ENCODE assay signal across 19 mouse cellular contexts in the genomic region with DNA sequence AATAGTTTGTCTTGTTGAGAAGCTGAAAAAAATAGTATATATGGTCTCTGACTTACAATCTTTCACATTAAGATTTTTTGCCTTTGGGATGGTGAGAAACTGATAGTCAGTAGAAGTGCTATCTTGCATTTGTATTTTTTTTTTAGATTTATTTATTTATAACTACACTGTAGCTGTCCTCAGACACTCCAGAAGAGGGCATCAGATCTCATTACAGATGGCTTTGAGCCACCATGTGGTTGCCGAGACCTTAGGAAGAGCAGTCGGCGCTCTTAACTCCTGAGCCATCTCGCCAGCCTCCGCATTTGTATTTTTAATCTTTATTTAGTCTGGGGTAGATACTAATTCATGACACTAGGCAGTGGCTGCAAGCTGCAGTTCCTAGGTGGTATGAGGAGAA. TPM values are rescaled to one million over a fixed set of nuclear protein-coding genes. Genes with fewer than 3 reads are reported as not detected.
DNase-seq lines count a peak whose midpoint lies in the region; ATAC-seq and TF ChIP-seq lines count a peak whose summit lies in the region.
"Had no signal": no experiment of that assay in that cellular context is flagged by ENCODE, and none has a peak within 500 bp of the region (broad histone marks: within the 10 kb centered on the region; RNA-seq: fewer than 3 reads in every experiment).

No protein-coding gene starts in this region.

- no peak overlapping the region for H3K4me3 ChIP-seq in liver, embryonic 15.5 days (replicated peaks)
- no peak overlapping the region for H3K4me3 ChIP-seq in midbrain, embryonic 13.5 days (replicated peaks)
- H3K4me3 ChIP-seq: heart, embryonic 15.5 days; hindbrain, embryonic 10.5 days; neural tube, embryonic 13.5 days had no signal

- in situ Hi-C loops in Patski (cut with MboI; ENCODE audit: low pct_unique_long_range_greater_than_20kb): no loop called here

- POLR2A ChIA-PET in Patski (lab: Charles Lee): no interaction called here

- peaks cover 16% of the 10 kb centered on the region for H3K36me3 ChIP-seq in liver, embryonic 15.5 days (replicated peaks)
- peaks cover 3% of the 10 kb centered on the region for H3K36me3 ChIP-seq in midbrain, embryonic 13.5 days

- no peak for ATAC-seq in Patski
- no peak for ATAC-seq in liver, embryonic 15.5 days (ENCODE audit: insufficient read depth)
- ATAC-seq in midbrain, embryonic 13.5 days: no peak

- WGBS in liver, embryonic 15.5 days (ENCODE audit: insufficient replicate concordance): 56% methylated on average over 5 of the region's 5 CpGs
- WGBS in midbrain, embryonic 13.5 days: 87% methylated on average over 5 of the region's 5 CpGs

- intact Hi-C loops in gastrocnemius, postnatal 14 days (cut with DNase I; ENCODE audit: low total_unique reads): no loop called here

- H3K4me1 ChIP-seq in liver, embryonic 15.5 days (replicated peaks): peaks cover 43% of the 10 kb centered on the region
- H3K4me1 ChIP-seq in midbrain, embryonic 13.5 days (replicated peaks): peaks cover 9% of the 10 kb centered on the region; the same call in 1 of the 2 replicates

- DNase-seq in gastrocnemius, postnatal 14 days: peak; percentile 13
- no peak for DNase-seq in gastrocnemius, postnatal 4 days (ENCODE audit: low spot score in 2 of 2)
- peak; percentile 7 for DNase-seq in CD4-positive helper T cell, adult 2 months (ENCODE audit: low read depth, low spot score)
- no peak for DNase-seq in Patski (ENCODE audit: low read depth, low spot score)
- no peak for DNase-seq in lung, adult 18-20 months
- no peak for DNase-seq in cerebellum, postnatal 10 days
- DNase-seq: adrenal gland, postnatal 25 days; B cell, adult 2 months; cerebellum, adult 9-10 months; kidney, adult 8-10 months; kidney, postnatal 4 days; left cerebral cortex, postnatal 4 days; right cerebral cortex, postnatal 14 days; thymus, postnatal 25 days had no signal

- no peaks in the 10 kb centered on the region for H3K9me3 ChIP-seq in liver, embryonic 15.5 days (replicated peaks)
- no peaks in the 10 kb centered on the region for H3K9me3 ChIP-seq in midbrain, embryonic 13.5 days
- H3K9me3 ChIP-seq: heart, embryonic 15.5 days; hindbrain, embryonic 10.5 days; neural tube, embryonic 13.5 days had no signal

- peak; percentile 8 for TF ChIP-seq CTCF in Patski (IDR thresholded peaks at IDR 0.05)

- no peak overlapping the region for H3K9ac ChIP-seq in liver, embryonic 15.5 days
- H3K9ac ChIP-seq in midbrain, embryonic 13.5 days (replicated peaks): no peak overlapping the region
- H3K9ac ChIP-seq: heart, embryonic 15.5 days; neural tube, embryonic 13.5 days had no signal

- H3K27me3 ChIP-seq in Patski: no peaks in the 10 kb centered on the region
- no peaks in the 10 kb centered on the region for H3K27me3 ChIP-seq in liver, embryonic 15.5 days
- H3K27me3 ChIP-seq in midbrain, embryonic 13.5 days: no peaks in the 10 kb centered on the region
- H3K27me3 ChIP-seq: heart, embryonic 15.5 days; neural tube, embryonic 13.5 days had no signal

- no peak overlapping the region for H3K27ac ChIP-seq in liver, embryonic 15.5 days (replicated peaks)
- no peak overlapping the region for H3K27ac ChIP-seq in midbrain, embryonic 13.5 days
- H3K27ac ChIP-seq: heart, embryonic 15.5 days; hindbrain, embryonic 10.5 days; neural tube, embryonic 13.5 days had no signal

- peak overlapping the region; percentile 41 for H3K4me2 ChIP-seq in liver, embryonic 15.5 days
- H3K4me2 ChIP-seq in midbrain, embryonic 13.5 days (replicated peaks): no peak overlapping the region
- H3K4me2 ChIP-seq: heart, embryonic 15.5 days; neural tube, embryonic 13.5 days had no signal

- CTCF ChIA-PET in Patski (lab: Charles Lee): no interaction called here

RNA-seq across cellular contexts. Expression of a gene that starts 3.2 kb away (rescaled TPM):
- 1 to 10 TPM; 3.7 to 4.3 TPM for total RNA-seq in gastrocnemius, postnatal 14 days (2021)
- 1 to 10 TPM; 6.0 to 7.6 TPM for total RNA-seq in gastrocnemius, postnatal 4 days (2021)
- 14.2 TPM for polyA plus RNA-seq in Patski (2021)
- 2.6 and 3.2 TPM in 2 replicates for polyA plus RNA-seq in liver, embryonic 15.5 days (2015; fragmentation: Nextera tagmentation; extraction: Ambion mirVana)
- polyA plus RNA-seq in midbrain, embryonic 13.5 days (2015; fragmentation: Nextera tagmentation; extraction: Ambion mirVana): 5.4 and 7.1 TPM in 2 replicates

RNA-seq across cellular contexts. Expression of a gene that starts 3.2 kb away (rescaled TPM):
- total RNA-seq in gastrocnemius, postnatal 14 days (2021): 10 to 100 TPM; 21.3 to 26.2 TPM
- 10 to 100 TPM; 25.1 to 31.9 TPM for total RNA-seq in gastrocnemius, postnatal 4 days (2021)
- 40.8 TPM for polyA plus RNA-seq in Patski (2021)
- polyA plus RNA-seq in liver, embryonic 15.5 days (2015; fragmentation: Nextera tagmentation; extraction: Ambion mirVana): 34.4 and 37.1 TPM in 2 replicates
- 41.9 and 42.4 TPM in 2 replicates for polyA plus RNA-seq in midbrain, embryonic 13.5 days (2015; fragmentation: Nextera tagmentation; extraction: Ambion mirVana)

RNA-seq across cellular contexts. Expression of a gene that starts 36.1 kb away (rescaled TPM):
- under 1 TPM in 1 of 2 experiments, not detected in 1; 0.40 TPM for total RNA-seq in gastrocnemius, postnatal 14 days (2021)
- total RNA-seq in gastrocnemius, postnatal 4 days (2021): under 1 TPM; 0.41 to 0.42 TPM
- polyA plus RNA-seq in Patski (2021): 1.1 TPM
- polyA plus RNA-seq in liver, embryonic 15.5 days (2015; fragmentation: Nextera tagmentation; extraction: Ambion mirVana): 18.8 and 22.7 TPM in 2 replicates
- polyA plus RNA-seq in midbrain, embryonic 13.5 days (2015; fragmentation: Nextera tagmentation; extraction: Ambion mirVana): 0.14 and 0.27 TPM in 2 replicates

Comparison
In these comparisons a context has a peak if more than half of its experiments do, and no peak if none do; other contexts are left out.
1. DNase-seq: peak in gastrocnemius, postnatal 14 days (single experiment) and CD4-positive helper T cell, adult 2 months (single experiment); none in gastrocnemius, postnatal 4 days (0 of 2), Patski (single experiment), lung, adult 18-20 months (0 of 2) and cerebellum, postnatal 10 days (0 of 2).